Mouse (Mus musculus) small intestine, adult 2 months (tissue): ENCODE measurements around the gene Vsig2.

Experiments used
- CTCF ChIP-seq: fragments of 200-500 bp; IDR thresholded peaks from 2 replicates; pipeline ENCODE4 v1.5.1; 2012; ENCODE audit warnings: low read depth, mild to moderate bottlenecking, control low read depth, inconsistent platforms, low read length, moderate library complexity, mixed read lengths; ENCODE audit not compliant: insufficient replicate concordance, insufficient read length; ENCODE audit errors: extremely low read depth
- POLR2A ChIP-seq: fragments of 200-500 bp; IDR thresholded peaks from 2 replicates; pipeline ENCODE4 v1.6.1; 2012; ENCODE audit warnings: low read depth, mild to moderate bottlenecking, control low read depth, inconsistent platforms, low read length, moderate library complexity

- TF ChIP-seq CTCF (no peak), POLR2A (no peak)
These were observed 37.9 kb upstream of the Vsig2 start for GRCm38 (mm10) chr9:37501170-37501569.
